ENCODE assay signal across 9 mouse cellular contexts in genomic region chr1:89574941-89575890, GRCm38 (mm10).
DNase-seq lines count a peak whose midpoint lies in the region; ATAC-seq lines count a peak whose summit lies in the region.
"Had no signal": no experiment of that assay in that cellular context is flagged by ENCODE, and none has a peak within 500 bp of the region (broad histone marks: within the 10 kb centered on the region; RNA-seq: fewer than 3 reads in every experiment).

No protein-coding gene starts in this region.

- H3K27ac ChIP-seq in heart, embryonic 15.5 days: 0 out of 2 replicates have a peak overlapping the region, but pooled peaks have one; percentile 17
- H3K27ac ChIP-seq in macrophage: peak overlapping the region; percentile 38

- H3K79me2 ChIP-seq in macrophage (ENCODE audit: inconsistent target): no peaks in the 10 kb centered on the region

- 32% methylated on average over 7 of the region's 7 CpGs for WGBS in heart, embryonic 15.5 days
- WGBS in macrophage (ENCODE audit: missing documents): 33% methylated on average over 7 of the region's 7 CpGs

- H3K9ac ChIP-seq in heart, embryonic 15.5 days: no peak overlapping the region

- no peaks in the 10 kb centered on the region for H3K27me3 ChIP-seq in heart, embryonic 15.5 days

- intact Hi-C loops in heart, postnatal 14 days (cut with DNase I): no loop called here

- H3K4me2 ChIP-seq in heart, embryonic 15.5 days: no peak overlapping the region

- H3K4me3 ChIP-seq in heart, embryonic 15.5 days: no peak overlapping the region
- no peak overlapping the region for H3K4me3 ChIP-seq in macrophage (ENCODE audit: inconsistent target)

- ATAC-seq in heart, embryonic 15.5 days (replicated peaks; ENCODE audit: insufficient number of reproducible peaks, insufficient read depth, low FRiP score, low read depth): no peak

- no peak for DNase-seq in heart, postnatal 14 days
- peak; percentile 45 for DNase-seq in adrenal gland, postnatal 10 days
- DNase-seq in cerebellum, adult 9-10 months: peak; percentile 74
- DNase-seq in spleen, adult 18-20 months: no peak
- no peak for DNase-seq in spleen, postnatal 14 days (ENCODE audit: low spot score in 2 of 2)
- DNase-seq in right cerebral cortex, postnatal 25 days: no peak
- DNase-seq: thymus, postnatal 14 days had no signal

- no peaks in the 10 kb centered on the region for H3K9me3 ChIP-seq in heart, embryonic 15.5 days (replicated peaks)

- peaks cover 50% of the 10 kb centered on the region for H3K4me1 ChIP-seq in heart, embryonic 15.5 days (replicated peaks)

- no peaks in the 10 kb centered on the region for H3K36me3 ChIP-seq in heart, embryonic 15.5 days
- no peaks in the 10 kb centered on the region for H3K36me3 ChIP-seq in macrophage (ENCODE audit: inconsistent target)

Comparison
In these comparisons a context has a peak if more than half of its experiments do, and no peak if none do; other contexts are left out.
1. DNase-seq: peak in adrenal gland, postnatal 10 days (single experiment) and cerebellum, adult 9-10 months (single experiment); none in heart, postnatal 14 days (0 of 2), spleen, adult 18-20 months (0 of 2), spleen, postnatal 14 days (0 of 2) and right cerebral cortex, postnatal 25 days (single experiment).